Mouse (Mus musculus) midbrain, embryonic 14.5 days (tissue): ENCODE measurements around the gene Gm20388. TPM values are rescaled to one million over a fixed set of nuclear protein-coding genes. Genes with fewer than 3 reads are reported as not detected.

Experiments used
- ATAC-seq: fragments of 200-750 bp; cut with Nextera tagmentation; 2 replicates; pipeline ENCODE4 v1.8.0; 2017; ENCODE audit warnings: moderate number of reproducible peaks, moderate library complexity; ENCODE audit not compliant: low FRiP score, low TSS enrichment
- DNase-seq: peaks from one replicate; pipeline ENCODE4 v3.0.0-alpha.2; 2015
- H3K27ac ChIP-seq: fragments of 300-500 bp; sonication (generic); replicated peaks from 2 replicates; pipeline ENCODE4 v1.5.1; 2014; ENCODE audit warnings: mild to moderate bottlenecking, low read depth, low read length, moderate library complexity
- H3K27me3 ChIP-seq: fragments of 300-500 bp; sonication (generic); 2 replicates; pipeline ENCODE4 v1.6.1; 2014; ENCODE audit warnings: low read length, control low read depth, mixed read lengths; ENCODE audit not compliant: control insufficient read depth, insufficient read depth
- H3K36me3 ChIP-seq: fragments of 300-500 bp; sonication (generic); 2 replicates; pipeline ENCODE4 v1.6.1; 2014; ENCODE audit warnings: low read length, control low read depth; ENCODE audit not compliant: control insufficient read depth, insufficient read depth
- H3K4me1 ChIP-seq: fragments of 300-500 bp; sonication (generic); 2 replicates; pipeline ENCODE4 v1.6.1; 2014; ENCODE audit warnings: mild to moderate bottlenecking, antibody characterized with exemption, low read length, control low read depth; ENCODE audit not compliant: control insufficient read depth, insufficient read depth
- H3K4me2 ChIP-seq: fragments of 300-500 bp; sonication (generic); 2 replicates; pipeline ENCODE4 v1.6.1; 2014; ENCODE audit warnings: mild to moderate bottlenecking, low read length, moderate library complexity
- H3K4me3 ChIP-seq: fragments of 300-500 bp; sonication (generic); replicated peaks from 2 replicates; pipeline ENCODE4 v1.5.1; 2014; ENCODE audit warnings: low read depth, low read length
- H3K9ac ChIP-seq: fragments of 300-500 bp; sonication (generic); replicated peaks from 2 replicates; pipeline ENCODE4 v1.6.1; 2014; ENCODE audit warnings: mild to moderate bottlenecking, low read length, moderate library complexity
- H3K9me3 ChIP-seq: fragments of 300-500 bp; sonication (generic); 2 replicates; pipeline ENCODE4 v1.6.1; 2016; ENCODE audit warnings: low read length, control low read depth, mixed read lengths; ENCODE audit not compliant: control insufficient read depth
- WGBS: fragments of 180-500 bp; shearing (Covaris S2); extraction: QIAGEN DNeasy Blood & Tissue Kit; methylation state at CpG from one replicate; pipeline ENCODE4 v1.1.7; 2014; 5-methylcytosine and 5-hydroxymethylcytosine counted together
- polyA plus RNA-seq: library from polyadenylated mRNA; unstranded; fragments of >200 nt; fragmentation: Nextera tagmentation; extraction: Ambion mirVana; gene quantifications from 2 replicates; pipeline ENCODE4 v1.2.1, GENCODE M21; 2014

Gene Gm20388
- polyA plus RNA-seq, 1 experiment from 2014 or later = 4.1 TPM

DNA sequence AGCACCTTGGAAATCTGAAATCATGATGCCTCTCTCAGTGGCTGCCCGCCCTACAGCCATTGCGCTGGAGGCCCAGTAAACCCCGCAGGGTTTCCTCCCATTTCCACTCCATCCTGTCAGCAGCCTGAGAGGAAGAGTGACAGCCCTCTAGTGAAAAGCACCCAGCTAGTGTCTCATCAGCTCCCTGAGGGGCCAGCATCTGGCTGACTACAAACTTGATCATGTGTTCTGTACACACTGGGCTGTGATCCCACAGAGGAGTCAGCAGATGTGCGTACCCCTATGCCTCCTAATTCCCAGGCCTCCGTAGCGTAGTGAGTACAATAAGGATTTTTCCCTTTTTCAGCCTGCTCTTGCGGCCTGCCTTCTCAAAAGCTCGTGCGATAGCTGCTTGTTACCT lies 4346.2 kb downstream of the Gm20388 start:
- DNase-seq (no peak), ATAC-seq (0 out of 2 replicates have a peak, but pooled peaks have one; percentile 31)
- no peak overlapping the region for H3K9ac ChIP-seq

DNA sequence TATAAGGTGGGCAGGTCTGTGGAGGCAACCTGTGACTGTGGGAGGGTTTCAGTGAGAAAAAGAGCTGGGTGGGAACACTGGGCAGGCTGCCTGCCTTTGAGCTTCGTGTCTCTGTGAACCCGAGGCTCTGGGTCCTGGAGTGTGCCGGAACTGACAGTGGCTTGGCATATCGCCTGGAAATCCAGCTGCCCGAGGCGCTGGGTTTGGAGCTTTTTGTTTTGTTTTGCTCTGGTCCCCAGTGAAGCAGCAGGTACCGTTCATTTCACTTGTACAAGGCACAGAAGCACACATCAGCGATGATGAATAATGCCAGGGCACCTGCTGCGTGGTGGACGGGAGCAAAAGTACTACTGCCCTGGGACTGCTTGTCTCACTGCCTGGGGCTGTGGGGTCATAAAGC lies 4346.7 kb downstream of the Gm20388 start:
- WGBS = 45% methylated on average over 10 of the region's 10 CpGs
- peak; percentile 80 for DNase-seq

More for the DNA sequence above, 4346.2 kb downstream of the Gm20388 start:
- 63% methylated on average over 9 of the region's 9 CpGs for WGBS
- Histone ChIP-seq H3K9me3 (no peaks in the 10 kb centered on the region), H3K27me3 (no peaks in the 10 kb centered on the region), H3K27ac (peak overlapping the region; percentile 69), H3K4me1 (peaks cover 34% of the 10 kb centered on the region), H3K4me2 (no peak overlapping the region), H3K4me3 (no peak overlapping the region), H3K36me3 (no peaks in the 10 kb centered on the region)

DNA sequence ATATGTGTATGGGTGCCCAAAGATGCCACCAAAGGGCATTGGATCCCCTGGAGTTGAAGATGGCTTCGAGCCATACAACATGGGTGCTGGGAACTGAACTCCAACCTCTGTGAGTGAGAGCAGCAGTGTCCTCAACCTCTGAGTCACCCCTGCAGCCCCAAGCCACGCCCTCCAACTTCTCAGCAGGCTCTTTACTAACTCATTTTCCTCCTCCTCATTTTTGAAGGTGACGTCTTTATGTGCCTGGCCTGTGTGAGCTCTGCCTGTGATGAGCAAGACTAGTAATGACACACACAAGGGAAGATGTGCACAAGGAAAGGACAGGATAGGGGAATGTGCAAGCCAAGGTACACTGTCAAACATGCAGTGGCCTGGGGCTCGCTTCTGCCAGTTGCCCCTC lies 4348.5 kb downstream of the Gm20388 start:
- no peak for ATAC-seq
- Histone ChIP-seq H3K4me2 (no peak overlapping the region), H3K4me1 (peaks cover 54% of the 10 kb centered on the region), H3K27me3 (no peaks in the 10 kb centered on the region), H3K9me3 (no peaks in the 10 kb centered on the region), H3K4me3 (no peak overlapping the region), H3K36me3 (no peaks in the 10 kb centered on the region), H3K27ac (no peak overlapping the region), H3K9ac (no peak overlapping the region)
- no peak for DNase-seq
- 91% methylated on average over 4 of the region's 4 CpGs for WGBS

More for the DNA sequence above, 4346.7 kb downstream of the Gm20388 start:
- no peak overlapping the region for H3K9ac ChIP-seq
- H3K27me3 ChIP-seq = no peaks in the 10 kb centered on the region
- H3K27ac ChIP-seq = peak overlapping the region; percentile 69
- H3K9me3 ChIP-seq = no peaks in the 10 kb centered on the region
- ATAC-seq = peak; percentile 58; the same call in 1 of the 2 replicates
- no peaks in the 10 kb centered on the region for H3K36me3 ChIP-seq
- no peak overlapping the region for H3K4me2 ChIP-seq
- no peak overlapping the region for H3K4me3 ChIP-seq
- peaks cover 37% of the 10 kb centered on the region for H3K4me1 ChIP-seq

DNA sequence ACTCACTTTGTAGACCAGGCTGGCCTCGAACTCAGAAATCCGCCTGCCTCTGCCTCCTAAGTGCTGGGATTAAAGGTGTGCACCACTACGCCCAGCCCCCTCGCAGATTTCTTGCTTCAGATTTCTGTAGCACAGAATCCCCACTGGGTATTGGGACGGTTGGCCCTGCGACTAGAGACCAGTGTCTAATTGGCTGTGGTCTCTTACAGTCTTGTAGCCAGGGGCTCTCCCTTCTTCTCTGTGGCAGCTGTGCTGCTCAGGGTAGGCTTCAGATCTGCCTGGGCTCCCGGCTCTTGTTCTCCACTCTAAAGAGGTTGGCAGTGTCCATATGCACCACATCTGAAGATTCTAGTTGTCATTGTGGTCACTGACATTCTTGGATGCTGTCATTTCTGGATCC lies 4349.3 kb downstream of the Gm20388 start:
- DNase-seq = no peak
- 56% methylated on average over 6 of the region's 7 CpGs for WGBS
- Histone ChIP-seq H3K4me2 (no peak overlapping the region), H3K36me3 (no peaks in the 10 kb centered on the region), H3K4me3 (no peak overlapping the region), H3K27ac (no peak overlapping the region), H3K4me1 (peaks cover 61% of the 10 kb centered on the region), H3K9ac (no peak overlapping the region), H3K27me3 (no peaks in the 10 kb centered on the region), H3K9me3 (no peaks in the 10 kb centered on the region)
- ATAC-seq = no peak

DNA sequence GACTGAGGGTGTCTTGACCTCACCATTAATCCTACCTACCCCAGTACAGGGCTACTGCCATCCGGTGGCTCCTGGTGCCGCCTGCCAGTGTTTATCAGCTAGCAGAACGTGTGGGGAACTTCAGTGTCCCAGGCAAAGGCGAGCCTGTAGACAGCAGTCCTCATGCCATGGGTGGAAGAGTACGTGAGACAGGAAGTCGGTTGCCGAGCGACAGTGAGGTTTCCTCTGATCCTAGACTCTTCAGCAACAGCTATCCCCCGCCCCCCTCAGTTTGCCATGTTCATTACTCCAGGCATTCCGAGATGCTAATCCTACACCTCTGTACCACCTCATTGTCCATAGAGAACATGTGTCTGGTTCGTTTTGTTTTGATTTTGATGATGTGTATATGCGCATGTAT lies 4349.7 kb downstream of the Gm20388 start:
- H3K36me3 ChIP-seq = no peaks in the 10 kb centered on the region
- no peaks in the 10 kb centered on the region for H3K27me3 ChIP-seq
- no peak overlapping the region for H3K4me3 ChIP-seq
- no peak overlapping the region for H3K4me2 ChIP-seq
- H3K9me3 ChIP-seq = no peaks in the 10 kb centered on the region
- DNase-seq (no peak), ATAC-seq (no peak)
- WGBS = 58% methylated on average over 12 of the region's 12 CpGs
- H3K9ac ChIP-seq = no peak overlapping the region
- H3K4me1 ChIP-seq = peaks cover 63% of the 10 kb centered on the region
- H3K27ac ChIP-seq = no peak overlapping the region

DNA sequence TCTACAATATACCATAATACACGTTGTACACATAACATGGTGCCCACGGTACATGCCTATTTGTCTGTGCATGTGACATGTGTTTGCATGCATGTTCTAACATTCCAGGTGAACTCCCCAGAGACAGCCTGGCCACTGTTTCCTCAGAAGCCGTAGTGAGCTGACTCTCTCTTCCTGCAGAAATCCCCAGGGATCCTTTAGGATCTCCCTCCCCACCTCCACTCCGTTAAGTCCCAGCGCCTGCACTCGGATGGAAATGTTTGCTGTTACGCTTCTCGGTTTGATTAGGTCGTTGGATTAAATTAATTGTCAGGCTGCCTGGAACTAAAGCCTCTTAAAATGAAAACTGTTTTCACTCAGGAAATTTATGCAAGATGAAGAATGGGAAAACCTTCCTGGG lies 4352.4 kb downstream of the Gm20388 start:
- Histone ChIP-seq H3K9ac (peak overlapping the region; percentile 31; the same call in 1 of the 2 replicates), H3K27me3 (no peaks in the 10 kb centered on the region), H3K4me3 (no peak overlapping the region), H3K36me3 (no peaks in the 10 kb centered on the region), H3K27ac (peak overlapping the region; percentile 78), H3K9me3 (no peaks in the 10 kb centered on the region), H3K4me1 (peaks cover 46% of the 10 kb centered on the region), H3K4me2 (no peak overlapping the region)
- 20% methylated on average over 9 of the region's 9 CpGs for WGBS
- peak; percentile 66 for DNase-seq
- no peak for ATAC-seq

DNA sequence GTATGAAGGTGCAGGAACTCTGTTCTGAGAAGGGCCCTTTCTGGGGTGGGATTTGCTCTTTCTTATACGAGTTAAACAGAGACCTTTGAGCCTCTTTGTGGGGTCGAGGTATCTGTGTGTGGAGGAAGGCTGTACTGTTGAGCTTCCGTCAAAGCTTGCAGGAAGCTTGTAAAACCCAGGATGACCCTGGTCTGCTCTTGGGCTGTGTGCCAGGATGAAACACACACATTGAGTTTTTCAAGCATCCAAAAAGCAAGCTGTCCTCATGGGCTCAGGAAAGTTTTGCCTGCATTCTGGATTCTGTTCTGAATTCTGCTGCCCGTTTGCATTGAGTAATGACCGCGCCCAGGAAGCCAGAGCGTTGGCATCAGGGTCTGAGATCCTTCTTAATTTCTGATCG lies 4353.4 kb downstream of the Gm20388 start:
- Histone ChIP-seq H3K9ac (no peak overlapping the region), H3K27ac (peak overlapping the region; percentile 78; the same call in 1 of the 2 replicates), H3K36me3 (no peaks in the 10 kb centered on the region), H3K9me3 (no peaks in the 10 kb centered on the region), H3K4me1 (peaks cover 46% of the 10 kb centered on the region), H3K27me3 (no peaks in the 10 kb centered on the region), H3K4me2 (no peak overlapping the region), H3K4me3 (no peak overlapping the region)
- 84% methylated on average over 8 of the region's 8 CpGs for WGBS
- DNase-seq (no peak), ATAC-seq (no peak)

DNA sequence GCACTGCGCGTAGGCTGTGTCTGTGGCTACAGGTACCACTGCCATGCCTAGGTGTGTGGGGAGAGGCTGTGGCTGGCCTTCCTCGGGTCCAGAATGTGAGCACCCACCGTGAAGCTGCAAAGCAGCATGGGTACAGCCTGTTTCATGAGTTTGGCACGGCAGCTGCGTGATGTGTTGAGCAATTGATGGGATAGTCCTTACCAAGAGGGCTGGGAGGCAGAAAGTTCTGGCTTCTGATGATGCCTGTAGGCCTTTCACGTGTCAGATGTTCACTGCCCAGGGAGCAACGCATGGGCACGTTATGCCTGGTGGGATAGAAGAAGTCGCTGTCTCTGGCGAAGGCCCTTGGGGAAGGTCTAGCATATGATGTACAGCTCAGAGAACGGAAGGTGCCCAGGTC lies 4354.0 kb downstream of the Gm20388 start:
- no peak overlapping the region for H3K4me3 ChIP-seq
- no peaks in the 10 kb centered on the region for H3K36me3 ChIP-seq
- H3K4me2 ChIP-seq = no peak overlapping the region
- no peaks in the 10 kb centered on the region for H3K27me3 ChIP-seq
- no peaks in the 10 kb centered on the region for H3K9me3 ChIP-seq
- 90% methylated on average over 12 of the region's 12 CpGs for WGBS
- no peak for DNase-seq
- H3K9ac ChIP-seq = no peak overlapping the region
- no peak overlapping the region for H3K27ac ChIP-seq
- H3K4me1 ChIP-seq = peaks cover 46% of the 10 kb centered on the region
- ATAC-seq = no peak

DNA sequence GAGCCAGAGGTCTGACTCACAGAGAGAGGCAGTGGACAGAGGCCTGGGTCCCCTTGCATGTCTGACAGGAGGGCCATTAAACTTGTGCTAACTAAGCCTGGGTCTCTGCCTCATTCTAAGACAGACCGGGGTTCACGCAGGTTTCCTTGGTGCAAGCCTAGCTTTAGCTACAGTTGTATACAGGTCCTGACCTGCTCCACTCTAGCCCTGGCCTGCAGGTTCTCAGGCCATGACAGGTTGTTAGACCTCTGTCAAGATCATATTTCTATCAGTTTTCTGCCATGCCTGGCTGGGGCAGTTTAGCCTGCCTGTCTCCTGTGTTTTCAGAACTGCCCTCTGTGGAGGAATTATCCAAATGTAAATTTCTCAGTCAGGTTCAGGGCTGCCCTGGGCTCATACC lies 4354.5 kb downstream of the Gm20388 start:
- H3K27me3 ChIP-seq = no peaks in the 10 kb centered on the region
- DNase-seq (no peak), ATAC-seq (no peak)
- H3K4me1 ChIP-seq = peaks cover 46% of the 10 kb centered on the region
- 90% methylated on average over 2 of the region's 2 CpGs for WGBS
- H3K9ac ChIP-seq = no peak overlapping the region
- no peaks in the 10 kb centered on the region for H3K36me3 ChIP-seq
- H3K27ac ChIP-seq = no peak overlapping the region
- no peaks in the 10 kb centered on the region for H3K9me3 ChIP-seq
- H3K4me2 ChIP-seq = no peak overlapping the region
- H3K4me3 ChIP-seq = no peak overlapping the region
